Mouse (Mus musculus): Measurements from ENCODE around the gene Prokr1.
"Not testable (repeated sequence)": the region's sequence is repeated elsewhere in the genome, so short reads cannot be mapped to it uniquely, and the experiment has no call there.

Prokr1 gene

GRCm38 (mm10) chr6:87571863-87572262 is 18.7 kb downstream of the Prokr1 start:
- in situ Hi-C loops (cut with MboI, MseI), result not testable (repeated sequence)

- in situ Hi-C loops (cut with MboI, MseI), result no loop called here
These were observed 22.6 kb downstream of the Prokr1 start for GRCm38 (mm10) chr6:87567686-87568593.

GRCm38 (mm10) chr6:87565166-87565565 is 25.4 kb downstream of the Prokr1 start:
- in situ Hi-C loops (cut with MboI, MseI), result no loop called here

- in situ Hi-C loops (cut with MboI, MseI), result no loop called here
These were observed 26.2 kb downstream of the Prokr1 start for GRCm38 (mm10) chr6:87564356-87564755.

- in situ Hi-C loops (cut with MboI, MseI), result loop anchor here (5.0 kb wide), 1 partner anchor 86 kb away; no protein-coding TSS in a partner anchor
These were observed 36.8 kb downstream of the Prokr1 start for GRCm38 (mm10) chr6:87553724-87554123.

GRCm38 (mm10) chr6:87552054-87552807 is 38.3 kb downstream of the Prokr1 start:
- in situ Hi-C loops (cut with MboI, MseI), result loop anchor here (5.0 kb wide), 1 partner anchor 85 kb away; no protein-coding TSS in a partner anchor

GRCm38 (mm10) chr6:87547836-87548235 is 42.7 kb downstream of the Prokr1 start:
- in situ Hi-C loops (cut with MboI, MseI), result no loop called here

- in situ Hi-C loops (cut with MboI, MseI), result no loop called here
These were observed 43.1 kb downstream of the Prokr1 start for GRCm38 (mm10) chr6:87547431-87547830.

GRCm38 (mm10) chr6:87545331-87546217 is 45.0 kb downstream of the Prokr1 start:
- in situ Hi-C loops (cut with MboI, MseI), result no loop called here

GRCm38 (mm10) chr6:87542027-87542426 is 48.5 kb downstream of the Prokr1 start:
- in situ Hi-C loops (cut with MboI, MseI), result no loop called here

- in situ Hi-C loops (cut with MboI, MseI), result no loop called here
These were observed 49.4 kb downstream of the Prokr1 start for GRCm38 (mm10) chr6:87541171-87541571.

GRCm38 (mm10) chr6:87538376-87539270 is 51.9 kb downstream of the Prokr1 start:
- in situ Hi-C loops (cut with MboI, MseI), result no loop called here

- in situ Hi-C loops (cut with MboI, MseI), result no loop called here
These were observed 52.9 kb downstream of the Prokr1 start for GRCm38 (mm10) chr6:87537678-87538077.

GRCm38 (mm10) chr6:87536270-87536669 is 54.3 kb downstream of the Prokr1 start:
- in situ Hi-C loops (cut with MboI, MseI), result no loop called here

- in situ Hi-C loops (cut with MboI, MseI), result no loop called here
These were observed 54.9 kb downstream of the Prokr1 start for GRCm38 (mm10) chr6:87535651-87536050.

- in situ Hi-C loops (cut with MboI, MseI), result no loop called here
These were observed 55.5 kb downstream of the Prokr1 start for GRCm38 (mm10) chr6:87534855-87535575.

GRCm38 (mm10) chr6:87532953-87533710 is 57.4 kb downstream of the Prokr1 start, which contains the start of gene Arhgap25:
Arhgap25 (minus strand) TSS chr6:87533259.
- in situ Hi-C loops (cut with MboI, MseI), result no loop called here

GRCm38 (mm10) chr6:87531456-87532015 is 59.0 kb downstream of the Prokr1 start:
- in situ Hi-C loops (cut with MboI, MseI), result no loop called here

GRCm38 (mm10) chr6:87530386-87530785 is 60.2 kb downstream of the Prokr1 start:
- in situ Hi-C loops (cut with MboI, MseI), result no loop called here

Measured in T-helper 2 cell (primary cell).